ENCODE assay signal across 11 mouse cellular contexts in genomic region chr15:96693688-96694087, GRCm38 (mm10). TPM values are rescaled to one million over a fixed set of nuclear protein-coding genes. Genes with fewer than 3 reads are reported as not detected.
DNase-seq lines count a peak whose midpoint lies in the region; ATAC-seq and TF ChIP-seq lines count a peak whose summit lies in the region.
"Had no signal": no experiment of that assay in that cellular context is flagged by ENCODE, and none has a peak within 500 bp of the region (broad histone marks: within the 10 kb centered on the region; RNA-seq: fewer than 3 reads in every experiment).

No protein-coding gene starts in this region.

- no peak overlapping the region for H3K9ac ChIP-seq in lung, embryonic 15.5 days
- no peak overlapping the region for H3K9ac ChIP-seq in hindbrain, postnatal 0 days (replicated peaks; ENCODE audit: low read length)

- peak overlapping the region; percentile 42 for H3K27ac ChIP-seq in lung, embryonic 15.5 days
- H3K27ac ChIP-seq in hindbrain, postnatal 0 days, result peak overlapping the region; percentile 36; the same call in 1 of the 2 replicates
- peak overlapping the region; percentile 20; the same call in 1 of the 2 replicates for H3K27ac ChIP-seq in olfactory bulb, adult 2 months (ENCODE audit: insufficient read depth, low read depth, low read length)

- no peaks in the 10 kb centered on the region for H3K9me3 ChIP-seq in lung, embryonic 15.5 days
- no peaks in the 10 kb centered on the region for H3K9me3 ChIP-seq in hindbrain, postnatal 0 days (ENCODE audit: low read length)
- H3K9me3 ChIP-seq: megakaryocyte, embryonic 14.5 days had no signal

- peaks cover 66% of the 10 kb centered on the region for H3K36me3 ChIP-seq in lung, embryonic 15.5 days
- H3K36me3 ChIP-seq in hindbrain, postnatal 0 days (ENCODE audit: insufficient read depth, low read length), result peaks cover 65% of the 10 kb centered on the region

- H3K4me1 ChIP-seq in lung, embryonic 15.5 days, result peaks cover 41% of the 10 kb centered on the region
- H3K4me1 ChIP-seq in hindbrain, postnatal 0 days (ENCODE audit: insufficient read depth, low read length), result peaks cover 8% of the 10 kb centered on the region; the same call in 1 of the 2 replicates
- peaks cover 6% of the 10 kb centered on the region; the same call in 1 of the 2 replicates for H3K4me1 ChIP-seq in olfactory bulb, adult 2 months (ENCODE audit: control insufficient read depth, insufficient read depth, low read length)

- no peak for TF ChIP-seq CTCF in hindbrain, postnatal 0 days (IDR thresholded peaks at IDR 0.05; ENCODE audit: low read depth)
- no peak for TF ChIP-seq CTCF in olfactory bulb, adult 2 months (IDR thresholded peaks at IDR 0.05; ENCODE audit: insufficient read depth, low read depth, low read length)

- ATAC-seq in cerebellum, adult (ENCODE audit: insufficient number of reproducible peaks, low FRiP score, low TSS enrichment), result no peak
- ATAC-seq in lung, embryonic 15.5 days (ENCODE audit: borderline replicate concordance, extremely low read depth, low FRiP score, low TSS enrichment), result no peak
- ATAC-seq in hindbrain, postnatal 0 days, result no peak

- WGBS in lung, embryonic 15.5 days, result 40% methylated on average over 14 of the region's 14 CpGs
- WGBS in hindbrain, postnatal 0 days, result 51% methylated on average over 14 of the region's 14 CpGs
- WGBS in olfactory bulb, adult 2 months, result 55% methylated on average over 14 of the region's 14 CpGs

- H3K27me3 ChIP-seq in lung, embryonic 15.5 days, result no peaks in the 10 kb centered on the region
- no peaks in the 10 kb centered on the region for H3K27me3 ChIP-seq in hindbrain, postnatal 0 days (ENCODE audit: insufficient read depth, low read length)
- H3K27me3 ChIP-seq: megakaryocyte, embryonic 14.5 days had no signal

- no peak for TF ChIP-seq POLR2A in olfactory bulb, adult 2 months (IDR thresholded peaks at IDR 0.05; ENCODE audit: insufficient read depth, low read depth, low read length)

- no peak overlapping the region for H3K4me3 ChIP-seq in lung, embryonic 15.5 days
- no peak overlapping the region for H3K4me3 ChIP-seq in hindbrain, postnatal 0 days (ENCODE audit: low read length)
- no peak overlapping the region for H3K4me3 ChIP-seq in olfactory bulb, adult 2 months (ENCODE audit: insufficient read depth, low read depth, low read length)
- H3K4me3 ChIP-seq: megakaryocyte, embryonic 14.5 days had no signal

- peak; percentile 34 to 50 for DNase-seq in cerebellum, postnatal 10 days
- no peak for DNase-seq in lung, postnatal 36 days
- peak; percentile 42 for DNase-seq in hindbrain, postnatal 0 days (ENCODE audit: low spot score)
- no peak for DNase-seq in thymus, postnatal 36 days
- DNase-seq in frontal cortex, postnatal 25 days (ENCODE audit: low spot score in 2 of 2), result no peak
- DNase-seq: cerebellum, adult 9-10 months; kidney, postnatal 36 days had no signal

- H3K4me2 ChIP-seq in lung, embryonic 15.5 days, result peak overlapping the region; percentile 2; the same call in 1 of the 2 replicates
- peak overlapping the region; percentile 25; the same call in 1 of the 2 replicates for H3K4me2 ChIP-seq in hindbrain, postnatal 0 days (ENCODE audit: low read depth, low read length)

RNA-seq across cellular contexts. Expression of gene Slc38a2, which starts 5.8 kb away (rescaled TPM):
- polyA plus RNA-seq in lung, embryonic 15.5 days (2015; fragmentation: Nextera tagmentation; extraction: Ambion mirVana), result 131 and 138 TPM in 2 replicates
- total RNA-seq in hindbrain, postnatal 0 days (2014; rRNA removed), result 82.1 and 85.3 TPM in 2 replicates
- polyA plus RNA-seq in hindbrain, postnatal 0 days (2015; fragmentation: Nextera tagmentation; extraction: Ambion mirVana), result 72.4 and 74.4 TPM in 2 replicates
- 275 TPM in 1 of 2 replicates, not detected in the other for polyA plus RNA-seq in olfactory bulb, adult 2 months (2012; ENCODE audit: insufficient read depth, insufficient read length, low replicate concordance, missing spikeins)

RNA-seq across cellular contexts. Expression of gene Slc38a1, which starts 51.0 kb away (rescaled TPM):
- polyA plus RNA-seq in lung, embryonic 15.5 days (2015; fragmentation: Nextera tagmentation; extraction: Ambion mirVana), result 56.4 and 62.0 TPM in 2 replicates
- 82.6 and 89.1 TPM in 2 replicates for total RNA-seq in hindbrain, postnatal 0 days (2014; rRNA removed)
- 109 and 115 TPM in 2 replicates for polyA plus RNA-seq in hindbrain, postnatal 0 days (2015; fragmentation: Nextera tagmentation; extraction: Ambion mirVana)
- 186 TPM in 1 of 2 replicates, not detected in the other for polyA plus RNA-seq in olfactory bulb, adult 2 months (2012; ENCODE audit: insufficient read depth, insufficient read length, low replicate concordance, missing spikeins)

Comparison
In these comparisons a context has a peak if more than half of its experiments do, and no peak if none do; other contexts are left out.
1. DNase-seq: peak in cerebellum, postnatal 10 days (2 of 2) and hindbrain, postnatal 0 days (single experiment); none in lung, postnatal 36 days (single experiment), thymus, postnatal 36 days (0 of 2) and frontal cortex, postnatal 25 days (0 of 2).
2. Peak in every context shown above with its lines, with median percentiles within 50 percentile points of each other: H3K27ac ChIP-seq.